Mouse (Mus musculus): Measurements from ENCODE around the gene Tspan5. TPM values are rescaled to one million over a fixed set of nuclear protein-coding genes. Genes with fewer than 3 reads are reported as not detected.

Gene Tspan5
- total and polyA plus RNA-seq, 2 experiments, result 0.48 to 0.65 TPM

DNA sequence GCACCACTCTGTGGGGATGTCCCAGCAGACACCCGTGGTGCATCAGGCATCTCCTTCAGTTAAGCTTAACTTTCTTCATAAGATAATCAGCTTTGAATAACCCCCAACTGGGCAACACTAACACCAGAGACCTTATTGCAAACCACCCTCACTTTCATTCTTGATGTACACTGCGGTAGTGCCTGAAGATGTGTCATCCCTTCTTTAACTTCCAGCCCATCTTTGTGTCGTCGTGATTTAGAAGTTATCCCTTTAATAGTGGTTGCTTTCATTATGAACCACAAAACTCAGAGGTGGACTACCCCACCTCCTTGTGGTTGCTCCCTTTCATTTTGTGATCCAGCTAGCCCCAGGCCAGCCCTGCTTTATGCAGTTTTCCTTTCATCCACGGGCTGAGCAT is 99.3 kb downstream of the Tspan5 start:
- Histone ChIP-seq H3K27me3 (ENCODE audit: control insufficient read depth, insufficient read depth, low read length) (no peaks in the 10 kb centered on the region), H3K4me1 (ENCODE audit: control insufficient read depth, insufficient read depth, low read length) (no peaks in the 10 kb centered on the region), H3K79me2 (ENCODE audit: control insufficient read depth, insufficient read depth, low read length) (no peaks in the 10 kb centered on the region), H3K27ac (replicated peaks; ENCODE audit: insufficient read depth, low read depth, low read length) (no peak overlapping the region), H3K9ac (ENCODE audit: low read depth, low read length) (no peak overlapping the region), H3K4me3 (ENCODE audit: insufficient read depth, low read depth, low read length) (no peak overlapping the region), H3K36me3 (ENCODE audit: control insufficient read depth, insufficient read depth, low read length) (no peaks in the 10 kb centered on the region)
- WGBS, result 84% methylated on average over 5 of the region's 5 CpGs
- no peak for DNase-seq (ENCODE audit: extremely low read depth, low read depth, low spot score)
- no peak for TF ChIP-seq CTCF (IDR thresholded peaks at IDR 0.05; ENCODE audit: low read depth, low read length)
- no peak for TF ChIP-seq POLR2A (IDR thresholded peaks at IDR 0.05; ENCODE audit: extremely low read depth, insufficient read depth, low read length)

DNA sequence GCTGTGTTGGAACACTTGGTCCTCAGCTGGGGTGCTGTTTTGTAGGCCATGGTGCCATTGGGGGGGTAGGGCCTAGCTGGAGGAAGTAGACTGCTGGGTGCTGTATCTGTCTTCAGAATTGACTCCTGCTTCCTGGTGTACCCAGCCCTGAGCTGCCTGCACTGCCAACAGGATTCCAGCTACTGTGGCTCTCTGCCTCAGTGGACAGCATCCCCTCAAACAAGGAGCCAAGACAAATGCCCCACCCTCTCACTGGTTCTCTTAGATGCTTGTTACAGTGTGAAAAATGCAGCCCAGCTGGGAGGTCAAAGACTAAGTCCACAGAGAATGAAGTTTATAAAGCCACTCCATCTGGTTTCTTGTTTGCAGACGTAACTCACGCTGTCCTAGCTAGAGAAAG is 101.2 kb downstream of the Tspan5 start:
- Histone ChIP-seq H3K36me3 (ENCODE audit: control insufficient read depth, insufficient read depth, low read length) (no peaks in the 10 kb centered on the region), H3K27ac (replicated peaks; ENCODE audit: insufficient read depth, low read depth, low read length) (no peak overlapping the region), H3K9ac (ENCODE audit: low read depth, low read length) (no peak overlapping the region), H3K79me2 (ENCODE audit: control insufficient read depth, insufficient read depth, low read length) (no peaks in the 10 kb centered on the region), H3K4me3 (ENCODE audit: insufficient read depth, low read depth, low read length) (no peak overlapping the region), H3K4me1 (ENCODE audit: control insufficient read depth, insufficient read depth, low read length) (no peaks in the 10 kb centered on the region), H3K27me3 (ENCODE audit: control insufficient read depth, insufficient read depth, low read length) (no peaks in the 10 kb centered on the region)
- no peak for DNase-seq (ENCODE audit: extremely low read depth, low read depth, low spot score)
- WGBS, result 95% methylated on average over 2 of the region's 2 CpGs
- TF ChIP-seq CTCF (IDR thresholded peaks at IDR 0.05; ENCODE audit: low read depth, low read length) (no peak), POLR2A (IDR thresholded peaks at IDR 0.05; ENCODE audit: extremely low read depth, insufficient read depth, low read length) (no peak)

- 89% methylated on average over 5 of the region's 5 CpGs for WGBS
- H3K27ac ChIP-seq (replicated peaks; ENCODE audit: insufficient read depth, low read depth, low read length), result no peak overlapping the region
- H3K36me3 ChIP-seq (ENCODE audit: control insufficient read depth, insufficient read depth, low read length), result no peaks in the 10 kb centered on the region
- no peaks in the 10 kb centered on the region for H3K79me2 ChIP-seq (ENCODE audit: control insufficient read depth, insufficient read depth, low read length)
- no peak for DNase-seq (ENCODE audit: extremely low read depth, low read depth, low spot score)
- no peak overlapping the region for H3K9ac ChIP-seq (ENCODE audit: low read depth, low read length)
- no peak overlapping the region for H3K4me3 ChIP-seq (ENCODE audit: insufficient read depth, low read depth, low read length)
- H3K27me3 ChIP-seq (ENCODE audit: control insufficient read depth, insufficient read depth, low read length), result no peaks in the 10 kb centered on the region
- TF ChIP-seq POLR2A (IDR thresholded peaks at IDR 0.05; ENCODE audit: extremely low read depth, insufficient read depth, low read length), result no peak
- TF ChIP-seq CTCF (IDR thresholded peaks at IDR 0.05; ENCODE audit: low read depth, low read length), result no peak
- no peaks in the 10 kb centered on the region for H3K4me1 ChIP-seq (ENCODE audit: control insufficient read depth, insufficient read depth, low read length)
These were observed 101.6 kb downstream of the Tspan5 start for GRCm38 (mm10) chr3:138843641-138844040.

DNA sequence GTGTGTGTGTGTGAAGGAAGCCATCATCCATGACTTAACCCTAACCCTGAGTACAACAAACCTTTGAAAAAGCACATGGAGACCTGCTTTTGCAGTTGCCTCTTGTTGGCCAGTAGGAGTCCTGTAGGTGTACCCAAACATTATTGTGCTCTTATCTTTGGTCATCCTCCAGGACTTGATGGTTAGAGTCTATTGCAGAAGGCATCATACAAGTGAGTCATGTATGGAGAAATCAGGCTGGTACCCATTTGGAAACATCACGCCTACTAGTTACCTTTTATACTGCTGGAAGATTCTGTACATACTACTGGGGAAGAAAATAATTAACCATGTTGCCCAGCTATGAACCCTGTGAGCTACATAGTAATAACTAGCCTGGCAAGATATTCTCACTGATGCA is 103.8 kb downstream of the Tspan5 start:
- no peak for DNase-seq (ENCODE audit: extremely low read depth, low read depth, low spot score)
- H3K36me3 ChIP-seq (ENCODE audit: control insufficient read depth, insufficient read depth, low read length), result no peaks in the 10 kb centered on the region
- TF ChIP-seq POLR2A (IDR thresholded peaks at IDR 0.05; ENCODE audit: extremely low read depth, insufficient read depth, low read length) (no peak), CTCF (IDR thresholded peaks at IDR 0.05; ENCODE audit: low read depth, low read length) (no peak)
- no peaks in the 10 kb centered on the region for H3K4me1 ChIP-seq (ENCODE audit: control insufficient read depth, insufficient read depth, low read length)
- WGBS, result 91% methylated on average over 1 of the region's 1 CpGs
- H3K27me3 ChIP-seq (ENCODE audit: control insufficient read depth, insufficient read depth, low read length), result no peaks in the 10 kb centered on the region
- no peaks in the 10 kb centered on the region for H3K79me2 ChIP-seq (ENCODE audit: control insufficient read depth, insufficient read depth, low read length)
- no peak overlapping the region for H3K9ac ChIP-seq (ENCODE audit: low read depth, low read length)
- H3K4me3 ChIP-seq (ENCODE audit: insufficient read depth, low read depth, low read length), result no peak overlapping the region
- no peak overlapping the region for H3K27ac ChIP-seq (replicated peaks; ENCODE audit: insufficient read depth, low read depth, low read length)

GRCm38 (mm10) chr3:138847809-138848208 is 105.8 kb downstream of the Tspan5 start:
- H3K9ac ChIP-seq (ENCODE audit: low read depth, low read length), result no peak overlapping the region
- H3K36me3 ChIP-seq (ENCODE audit: control insufficient read depth, insufficient read depth, low read length), result no peaks in the 10 kb centered on the region
- WGBS, result 86% methylated on average over 3 of the region's 3 CpGs
- H3K27ac ChIP-seq (replicated peaks; ENCODE audit: insufficient read depth, low read depth, low read length), result no peak overlapping the region
- H3K4me3 ChIP-seq (ENCODE audit: insufficient read depth, low read depth, low read length), result no peak overlapping the region
- no peak for TF ChIP-seq POLR2A (IDR thresholded peaks at IDR 0.05; ENCODE audit: extremely low read depth, insufficient read depth, low read length)
- TF ChIP-seq CTCF (IDR thresholded peaks at IDR 0.05; ENCODE audit: low read depth, low read length), result no peak
- no peak for DNase-seq (ENCODE audit: extremely low read depth, low read depth, low spot score)
- no peaks in the 10 kb centered on the region for H3K79me2 ChIP-seq (ENCODE audit: control insufficient read depth, insufficient read depth, low read length)
- H3K4me1 ChIP-seq (ENCODE audit: control insufficient read depth, insufficient read depth, low read length), result no peaks in the 10 kb centered on the region
- H3K27me3 ChIP-seq (ENCODE audit: control insufficient read depth, insufficient read depth, low read length), result no peaks in the 10 kb centered on the region

- 42% methylated on average over 11 of the region's 11 CpGs for WGBS
- H3K27me3 ChIP-seq (ENCODE audit: control insufficient read depth, insufficient read depth, low read length), result no peaks in the 10 kb centered on the region
- no peak overlapping the region for H3K9ac ChIP-seq (ENCODE audit: low read depth, low read length)
These were observed 107.8 kb downstream of the Tspan5 start for GRCm38 (mm10) chr3:138849755-138850301.

More at GRCm38 (mm10) chr3:138849755-138850301, 107.8 kb downstream of the Tspan5 start:
- H3K4me1 ChIP-seq (ENCODE audit: control insufficient read depth, insufficient read depth, low read length), result no peaks in the 10 kb centered on the region
- no peak for DNase-seq (ENCODE audit: extremely low read depth, low read depth, low spot score)
- no peak overlapping the region for H3K4me3 ChIP-seq (ENCODE audit: insufficient read depth, low read depth, low read length)
- TF ChIP-seq POLR2A (IDR thresholded peaks at IDR 0.05; ENCODE audit: extremely low read depth, insufficient read depth, low read length) (no peak), CTCF (IDR thresholded peaks at IDR 0.05; ENCODE audit: low read depth, low read length) (no peak)
- H3K27ac ChIP-seq (replicated peaks; ENCODE audit: insufficient read depth, low read depth, low read length), result no peak overlapping the region
- H3K79me2 ChIP-seq (ENCODE audit: control insufficient read depth, insufficient read depth, low read length), result no peaks in the 10 kb centered on the region
- no peaks in the 10 kb centered on the region for H3K36me3 ChIP-seq (ENCODE audit: control insufficient read depth, insufficient read depth, low read length)

All from liver, adult 2 months (tissue).